Mouse (Mus musculus) cortical plate, adult 2 months (tissue): ENCODE data around the gene 4931409K22Rik. TPM values are rescaled to one million over a fixed set of nuclear protein-coding genes. Genes with fewer than 3 reads are reported as not detected.
"Not testable (repeated sequence)": the region's sequence is repeated elsewhere in the genome, so short reads cannot be mapped to it uniquely, and the experiment has no call there.

Experiments
- H3K27ac ChIP-seq: fragments of 200-500 bp; 2 replicates; pipeline ENCODE4 v1.5.1; 2012; ENCODE audit warnings: low read length, control low read depth, inconsistent platforms; ENCODE audit not compliant: insufficient read depth
- H3K4me1 ChIP-seq: fragments of 200-500 bp; 2 replicates; pipeline ENCODE4 v1.6.1; 2011; ENCODE audit warnings: low read length; ENCODE audit not compliant: control insufficient read depth, insufficient read depth
- H3K4me3 ChIP-seq: fragments of 200-500 bp; 2 replicates; pipeline ENCODE4 v1.5.1; 2011; ENCODE audit warnings: mild to moderate bottlenecking, low read length, control low read depth; ENCODE audit not compliant: insufficient read depth
- CTCF ChIP-seq: fragments of 200-500 bp; IDR thresholded peaks from 2 replicates; pipeline ENCODE4 v1.5.1; 2011; ENCODE audit warnings: mild to moderate bottlenecking, control low read depth, low read length; ENCODE audit not compliant: insufficient read depth; ENCODE audit errors: extremely low read depth
- POLR2A ChIP-seq: fragments of 200-500 bp; IDR thresholded peaks from 2 replicates; pipeline ENCODE4 v1.6.1; 2011; ENCODE audit warnings: mild to moderate bottlenecking, low read length, control low read depth; ENCODE audit not compliant: insufficient read depth; ENCODE audit errors: extremely low read depth
- polyA plus RNA-seq: library from polyadenylated mRNA; depleted of rRNA; stranded (reverse); fragments of >200 nt; gene quantifications from 2 replicates; pipeline ENCODE4 v1.2.3, GENCODE M21; 2012

The 4931409K22Rik gene
- polyA plus RNA-seq, 1 experiment, result 0.04 TPM

- Histone ChIP-seq H3K27ac (peak within 1 kb of the TSS; percentile 83), H3K4me1 (peaks cover 5% of the 10 kb centered on the region), H3K4me3 (peak within 1 kb of the TSS; percentile 88)
- TF ChIP-seq POLR2A (peak; percentile 84), CTCF (no peak)
Measured at GRCm38 (mm10) chr5:24586547-24587199, 30.1 kb upstream of the 4931409K22Rik start, which contains the start of gene Chpf2. Gene Chpf2, plus strand, starts transcription at chr5:24586741.

GRCm38 (mm10) chr5:24586106-24586505, 29.5 kb upstream of the 4931409K22Rik start:
- Histone ChIP-seq H3K4me3 (peak overlapping the region; percentile 88), H3K4me1 (peaks cover 5% of the 10 kb centered on the region), H3K27ac (peak overlapping the region; percentile 16; the same call in 1 of the 2 replicates)
- no peak for TF ChIP-seq CTCF
- no peak for TF ChIP-seq POLR2A

DNA sequence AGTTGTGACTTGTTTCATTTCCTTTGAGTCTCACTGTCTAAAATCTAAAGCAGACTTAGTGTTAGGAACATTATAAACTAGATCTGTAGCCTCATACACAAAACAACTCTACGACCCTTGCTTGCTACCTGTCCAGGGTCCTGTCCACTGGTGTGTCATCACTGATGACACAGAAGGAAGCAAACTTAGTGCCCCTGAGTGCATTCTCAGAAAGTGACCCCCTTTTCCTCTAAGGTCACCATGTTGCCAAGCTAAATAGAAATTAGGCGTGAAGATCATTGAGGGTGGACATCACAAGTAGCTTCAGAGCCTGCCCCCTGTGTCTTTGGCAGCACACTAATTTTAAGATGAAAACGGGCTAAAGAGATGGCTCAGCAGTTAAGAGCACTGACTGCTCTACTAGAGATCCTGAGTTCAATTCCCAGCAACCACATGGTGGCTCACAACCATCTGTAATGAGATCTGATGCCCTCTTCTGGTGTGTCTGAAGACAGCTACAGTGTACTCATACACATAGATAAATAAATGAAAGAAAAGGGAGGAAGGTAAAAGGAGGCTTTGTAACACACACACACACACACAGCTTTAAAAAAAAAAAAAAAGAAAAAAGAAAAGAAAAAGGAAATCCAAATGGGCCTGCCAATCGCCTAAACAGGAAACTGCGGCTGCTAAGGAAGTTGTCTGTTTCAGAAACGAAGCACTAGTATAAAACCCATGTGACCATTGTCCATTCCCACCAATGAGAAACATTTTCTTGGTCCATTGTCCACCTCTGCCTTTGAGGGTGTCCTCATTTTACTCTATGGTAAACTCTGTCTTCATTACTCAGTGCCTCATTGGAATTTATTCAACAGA, 21.7 kb upstream of the 4931409K22Rik start:
- H3K27ac ChIP-seq, result no peak overlapping the region
- no peaks in the 10 kb centered on the region for H3K4me1 ChIP-seq
- TF ChIP-seq CTCF, result no peak
- no peak for TF ChIP-seq POLR2A
- peak overlapping the region; percentile 46; the same call in 1 of the 2 replicates for H3K4me3 ChIP-seq

DNA sequence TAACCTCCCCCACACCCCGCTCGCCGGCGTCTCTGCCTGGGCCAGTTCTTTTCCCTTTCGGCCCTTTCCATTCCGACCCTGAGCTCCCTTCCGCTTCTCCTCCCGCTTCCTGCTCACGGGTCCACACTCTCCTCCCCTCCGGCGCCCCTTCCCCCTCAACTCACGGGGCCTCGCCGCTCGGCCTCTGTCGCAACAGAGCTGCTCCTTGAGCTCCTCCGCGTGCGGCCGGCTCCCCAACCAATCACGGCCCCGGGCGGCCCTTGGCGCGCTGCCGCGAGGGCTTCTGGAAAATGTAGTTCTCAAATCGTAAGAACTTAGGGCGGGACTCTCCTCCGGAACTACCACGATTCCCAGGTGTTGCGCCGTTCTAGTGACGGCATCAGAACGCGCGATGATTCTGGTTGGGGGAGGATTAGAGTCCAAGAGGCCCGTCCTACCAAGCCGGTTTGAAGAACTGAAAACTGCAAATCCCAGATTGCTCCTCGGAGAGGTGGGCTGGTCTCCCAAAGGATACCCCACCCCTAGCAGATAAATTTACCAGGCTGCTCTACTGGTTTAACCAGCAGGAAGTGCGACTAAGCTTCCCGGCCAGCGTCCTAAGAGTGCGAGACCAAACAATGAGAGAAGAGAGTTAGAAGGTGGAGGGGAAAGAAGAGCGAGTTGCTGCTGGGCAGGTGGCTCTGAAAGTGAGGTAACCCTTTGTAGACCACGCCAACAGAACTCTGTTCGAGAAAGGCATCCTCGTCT, 20.7 kb upstream of the 4931409K22Rik start, which contains the start of gene Abcf2:
Gene Abcf2, minus strand, starts transcription at position 285 of the 747 bp plus-strand sequence.
- no peaks in the 10 kb centered on the region for H3K4me1 ChIP-seq
- TF ChIP-seq CTCF, result no peak
- peak; percentile 87 for TF ChIP-seq POLR2A
- peak within 1 kb of the TSS; percentile 54 for H3K4me3 ChIP-seq
- 0 out of 2 replicates have a peak within 1 kb of the TSS, but pooled peaks have one; percentile 7 for H3K27ac ChIP-seq

DNA sequence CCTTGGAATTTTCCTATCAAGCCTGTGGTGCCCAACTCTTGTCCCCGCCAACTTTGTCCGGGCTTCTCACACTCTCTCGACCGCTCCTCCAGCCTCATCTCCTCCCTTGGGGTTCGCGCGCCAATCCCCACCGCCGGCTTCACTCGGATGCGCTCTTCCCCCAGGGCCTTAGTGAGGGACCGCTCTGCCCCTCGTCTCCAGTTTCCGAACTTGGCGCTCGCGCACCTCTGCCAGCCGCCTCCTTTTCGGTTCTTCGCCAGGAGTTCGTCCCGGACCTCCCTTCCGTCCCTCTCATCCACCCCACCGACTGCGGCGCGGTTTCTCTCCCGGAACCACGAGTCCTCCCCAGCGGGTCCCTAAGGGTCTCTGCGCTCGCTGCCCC, 20.2 kb upstream of the 4931409K22Rik start:
- peak overlapping the region; percentile 54 for H3K4me3 ChIP-seq
- TF ChIP-seq POLR2A, result no peak
- no peak for TF ChIP-seq CTCF
- no peak overlapping the region for H3K27ac ChIP-seq
- no peaks in the 10 kb centered on the region for H3K4me1 ChIP-seq

GRCm38 (mm10) chr5:24575948-24576347, 19.3 kb upstream of the 4931409K22Rik start:
- no peak for TF ChIP-seq CTCF
- no peak for TF ChIP-seq POLR2A
- Histone ChIP-seq H3K4me1 (no peaks in the 10 kb centered on the region), H3K27ac (no peak overlapping the region), H3K4me3 (no peak overlapping the region; the same call in 1 of the 2 replicates)

DNA sequence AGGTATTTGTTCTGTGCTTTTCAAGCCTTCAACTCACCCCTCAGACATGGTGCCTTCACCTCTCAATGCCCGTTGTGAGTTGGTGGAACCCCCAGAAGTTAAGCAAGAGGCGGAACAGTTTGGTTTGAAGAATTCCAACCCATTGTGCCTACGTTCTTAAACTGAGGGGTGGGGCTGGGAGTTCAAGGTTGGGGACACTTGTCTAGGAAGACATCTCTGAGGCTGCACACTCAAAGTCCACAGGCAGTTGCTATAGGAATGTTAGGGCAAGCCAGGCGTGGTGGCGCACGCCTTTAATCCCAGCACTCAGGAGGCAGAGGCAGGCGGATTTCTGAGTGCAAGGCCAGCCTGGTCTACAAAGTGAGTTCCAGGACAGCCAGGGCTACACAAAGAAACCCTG, 1.3 kb downstream of the 4931409K22Rik start:
- not testable (repeated sequence) for H3K4me3 ChIP-seq, H3K4me1 ChIP-seq, H3K27ac ChIP-seq

DNA sequence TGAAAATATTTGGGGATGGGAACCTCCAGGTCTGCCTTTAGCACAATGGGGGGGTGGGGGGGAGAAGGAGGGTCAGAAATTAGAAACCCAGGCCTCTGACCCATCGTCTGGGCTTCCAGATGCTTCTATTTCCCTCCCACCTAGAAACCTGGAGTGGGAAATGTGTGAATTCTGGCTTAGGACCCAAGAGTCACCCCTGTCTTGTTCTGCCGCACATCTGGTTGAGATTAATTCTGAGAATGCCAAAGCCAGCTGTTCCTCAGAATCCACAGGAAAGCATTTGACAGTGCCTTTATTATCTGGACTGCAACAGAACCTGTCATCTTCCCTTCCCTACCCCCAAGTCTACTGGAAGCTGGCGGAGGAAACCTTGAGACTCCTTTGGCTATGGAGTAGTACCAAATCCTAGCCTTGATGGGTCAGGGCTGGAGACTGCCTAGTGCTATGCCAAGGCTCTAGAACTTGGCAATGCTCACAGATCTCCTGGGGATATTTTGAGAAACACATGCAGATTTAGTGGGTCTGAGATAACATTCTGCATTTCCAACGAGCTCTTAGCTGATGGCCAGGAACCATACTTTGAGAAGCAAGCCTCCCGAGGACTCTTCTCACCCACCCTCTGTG, 2.9 kb downstream of the 4931409K22Rik start:
- peaks cover 4% of the 10 kb centered on the region for H3K4me1 ChIP-seq
- H3K4me3 ChIP-seq, result no peak overlapping the region
- TF ChIP-seq POLR2A, result no peak
- no peak for TF ChIP-seq CTCF
- H3K27ac ChIP-seq, result no peak overlapping the region

- TF ChIP-seq CTCF, result no peak
- no peak for TF ChIP-seq POLR2A
- Histone ChIP-seq H3K4me3 (no peak overlapping the region), H3K4me1 (peaks cover 4% of the 10 kb centered on the region), H3K27ac (no peak overlapping the region)
Measured at GRCm38 (mm10) chr5:24551317-24551688, 5.3 kb downstream of the 4931409K22Rik start.
